Mouse (Mus musculus) cortical plate, adult 2 months (tissue): Measurements from ENCODE around the gene Tubb5.
A peak's percentile ranks its signal among the peaks of the same experiment; 100 is the strongest.

Source experiments
- CTCF ChIP-seq: fragments of 200-500 bp; IDR thresholded peaks from 2 replicates; pipeline ENCODE4 v1.5.1; 2011; ENCODE audit warnings: mild to moderate bottlenecking, control low read depth, low read length; ENCODE audit not compliant: insufficient read depth; ENCODE audit errors: extremely low read depth
- POLR2A ChIP-seq: fragments of 200-500 bp; IDR thresholded peaks from 2 replicates; pipeline ENCODE4 v1.6.1; 2011; ENCODE audit warnings: mild to moderate bottlenecking, low read length, control low read depth; ENCODE audit not compliant: insufficient read depth; ENCODE audit errors: extremely low read depth

- TF ChIP-seq POLR2A (no peak), CTCF (peak; percentile 82)
These were observed 35.8 kb upstream of the Tubb5 start for GRCm38 (mm10) chr17:35873774-35874519.
